Mouse (Mus musculus) thymus, postnatal 0 days (tissue): ENCODE results near the gene 3110040M04Rik. TPM values are rescaled to one million over a fixed set of nuclear protein-coding genes. Genes with fewer than 3 reads are reported as not detected.
"Not testable (repeated sequence)": the region's sequence is repeated elsewhere in the genome, so short reads cannot be mapped to it uniquely, and the experiment has no call there.

Source experiments
- DNase-seq: peaks from one replicate; pipeline ENCODE4 v3.0.0-alpha.2; 2015; ENCODE audit warnings: low spot score
- polyA plus RNA-seq: library from polyadenylated mRNA; unstranded; fragments of >200 nt; fragmentation: Nextera tagmentation; extraction: Ambion mirVana; gene quantifications from 2 replicates; pipeline ENCODE4 v1.2.1, GENCODE M21; 2015

3110040M04Rik gene
- polyA plus RNA-seq, 1 experiment from 2014 or later = not detected

DNA sequence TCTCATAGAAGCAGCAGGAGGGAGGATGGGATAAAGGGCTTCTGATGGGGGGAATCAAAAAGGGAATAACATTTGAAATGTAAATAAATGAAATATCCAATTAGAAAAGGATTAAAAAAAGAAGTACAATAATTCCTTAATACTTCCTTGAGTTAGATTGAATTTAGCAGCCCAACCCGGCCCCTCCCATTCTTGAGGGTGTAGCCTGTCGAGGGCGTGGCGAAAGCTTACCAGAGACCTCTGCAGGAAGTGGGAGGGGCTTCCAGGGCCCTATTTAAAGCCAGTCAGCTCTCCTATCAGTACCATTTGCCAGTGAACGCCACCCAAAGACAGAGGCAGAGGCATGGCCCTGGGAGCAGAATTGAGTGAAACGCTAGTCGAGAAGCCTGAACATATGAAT, 11.8 kb upstream of the 3110040M04Rik start, which contains the start of gene Gm8947:
TSS of gene Gm8947 (plus strand) at position 302 of the 400 bp plus-strand sequence.
- DNase-seq = not testable (repeated sequence)

DNA sequence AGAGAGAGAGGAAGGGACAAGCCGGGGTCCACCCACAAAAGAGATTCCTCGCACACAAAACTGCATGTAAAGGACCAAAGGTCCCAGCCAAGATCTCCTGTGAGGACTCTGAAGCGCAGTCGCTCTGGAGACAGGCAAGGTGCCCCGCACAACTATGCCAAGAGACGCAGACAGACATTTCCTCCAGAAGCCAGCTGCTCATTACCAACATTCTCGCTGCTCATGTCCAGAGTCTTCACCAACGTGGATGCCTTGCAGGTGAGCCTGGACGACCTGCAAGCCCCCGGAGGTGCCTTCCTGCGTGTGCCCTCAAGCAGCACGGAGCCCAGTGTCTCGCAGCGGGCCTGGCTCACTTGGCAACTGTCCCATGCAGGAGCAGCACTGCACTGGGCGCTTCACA, 11.2 kb upstream of the 3110040M04Rik start:
- not testable (repeated sequence) for DNase-seq

DNA sequence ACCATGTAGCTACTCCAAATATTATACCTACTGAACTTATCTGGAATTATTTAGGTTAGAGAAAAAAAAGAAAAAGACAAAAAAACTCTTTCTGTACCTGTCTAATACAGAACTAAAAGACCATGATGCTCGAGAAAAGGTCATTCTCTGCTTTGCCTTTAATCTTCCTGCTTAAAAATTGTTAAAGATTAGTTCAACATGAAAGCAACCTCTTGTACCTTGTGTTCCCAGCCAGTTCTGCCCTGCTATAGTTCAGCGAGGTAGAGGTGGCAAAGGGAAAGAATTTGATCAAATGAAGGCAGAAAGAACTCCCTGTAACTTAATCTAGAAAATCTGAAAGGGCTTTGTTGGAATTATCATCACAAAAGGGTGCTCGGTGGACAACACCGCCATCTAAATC, 7.9 kb upstream of the 3110040M04Rik start:
- not testable (repeated sequence) for DNase-seq

DNA sequence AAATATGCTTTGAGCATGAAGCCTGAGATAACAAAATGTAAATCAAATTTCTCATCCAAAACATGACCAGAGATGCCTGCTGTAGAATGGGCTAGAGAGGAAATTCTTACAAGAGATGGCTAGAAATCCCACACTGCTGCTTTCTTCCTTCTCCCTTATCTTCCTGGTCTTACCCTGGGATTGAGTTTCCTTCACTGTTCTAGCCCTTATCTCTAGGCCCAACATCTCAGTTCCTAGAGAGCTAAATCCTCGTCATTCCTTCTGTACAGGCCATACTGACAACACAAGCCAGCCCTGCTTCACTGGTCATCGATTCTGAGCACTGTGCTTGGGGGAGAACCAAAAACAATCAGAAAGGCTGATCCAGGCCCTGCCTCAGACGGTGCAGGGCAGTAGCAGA, 7.2 kb upstream of the 3110040M04Rik start:
- DNase-seq = not testable (repeated sequence)

DNA sequence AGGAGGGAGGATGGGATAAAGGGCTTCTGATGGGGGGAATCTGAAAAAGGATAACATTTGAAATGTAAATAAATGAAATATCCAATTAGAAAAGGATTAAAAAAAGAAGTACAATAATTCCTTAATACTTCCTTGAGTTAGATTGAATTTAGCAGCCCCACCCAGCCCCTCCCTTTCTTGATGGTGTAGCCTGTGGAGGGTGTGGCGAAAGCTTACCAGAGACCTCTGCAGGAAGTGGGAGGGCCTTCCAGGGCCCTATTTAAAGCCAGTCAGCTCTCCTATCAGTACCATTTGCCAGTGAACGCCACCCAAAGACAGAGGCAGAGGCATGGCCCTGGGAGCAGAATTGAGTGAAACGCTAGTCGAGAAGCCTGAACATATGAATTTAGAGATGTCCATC, 5.8 kb upstream of the 3110040M04Rik start, which contains the start of gene Gm47995:
TSS of gene Gm47995 (plus strand) at position 329 of the 400 bp plus-strand sequence.
- not testable (repeated sequence) for DNase-seq

DNA sequence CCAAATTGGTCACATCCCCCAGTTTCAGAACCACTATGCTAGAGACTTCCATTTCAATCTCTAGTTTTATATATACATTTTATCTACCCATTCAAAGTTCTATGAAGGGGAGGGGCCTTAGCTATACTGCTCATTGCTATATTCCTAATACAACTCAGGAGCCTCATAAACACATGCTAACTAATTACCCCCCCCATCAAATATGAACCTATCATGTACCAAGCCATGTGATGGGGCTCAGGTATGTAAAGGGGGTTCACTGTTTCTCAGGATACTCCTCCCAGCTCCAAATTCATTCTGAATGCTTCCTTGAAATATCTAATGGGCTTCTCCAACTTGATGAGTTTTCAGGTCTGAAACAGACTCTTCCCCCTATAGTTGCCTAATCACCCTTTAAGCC, 3.3 kb upstream of the 3110040M04Rik start:
- DNase-seq = not testable (repeated sequence)

DNA sequence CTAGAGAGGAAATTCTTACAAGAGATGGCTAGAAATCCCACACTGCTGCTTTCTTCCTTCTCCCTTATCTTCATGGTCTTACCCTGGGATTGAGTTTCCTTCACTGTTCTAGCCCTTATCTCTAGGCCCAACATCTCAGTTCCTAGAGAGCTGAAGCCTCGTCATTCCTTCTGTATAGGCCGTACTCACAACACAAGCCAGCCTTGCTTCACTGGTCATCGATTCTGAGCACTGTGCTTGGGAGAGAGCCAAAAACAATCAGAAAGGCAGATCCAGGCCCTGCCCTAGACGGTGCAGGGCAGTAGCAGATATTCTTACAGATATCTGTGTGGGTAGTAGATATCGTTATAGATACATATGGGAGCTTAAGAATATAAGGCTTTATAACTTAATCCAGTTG, 1.1 kb upstream of the 3110040M04Rik start:
- DNase-seq = not testable (repeated sequence)

DNA sequence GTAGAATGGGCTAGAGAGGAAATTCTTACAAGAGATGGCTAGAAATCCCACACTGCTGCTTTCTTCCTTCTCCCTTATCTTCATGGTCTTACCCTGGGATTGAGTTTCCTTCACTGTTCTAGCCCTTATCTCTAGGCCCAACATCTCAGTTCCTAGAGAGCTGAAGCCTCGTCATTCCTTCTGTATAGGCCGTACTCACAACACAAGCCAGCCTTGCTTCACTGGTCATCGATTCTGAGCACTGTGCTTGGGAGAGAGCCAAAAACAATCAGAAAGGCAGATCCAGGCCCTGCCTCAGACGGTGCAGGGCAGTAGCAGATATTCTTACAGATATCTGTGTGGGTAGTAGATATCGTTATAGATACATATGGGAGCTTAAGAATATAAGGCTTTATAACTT, 4.6 kb downstream of the 3110040M04Rik start:
- not testable (repeated sequence) for DNase-seq

DNA sequence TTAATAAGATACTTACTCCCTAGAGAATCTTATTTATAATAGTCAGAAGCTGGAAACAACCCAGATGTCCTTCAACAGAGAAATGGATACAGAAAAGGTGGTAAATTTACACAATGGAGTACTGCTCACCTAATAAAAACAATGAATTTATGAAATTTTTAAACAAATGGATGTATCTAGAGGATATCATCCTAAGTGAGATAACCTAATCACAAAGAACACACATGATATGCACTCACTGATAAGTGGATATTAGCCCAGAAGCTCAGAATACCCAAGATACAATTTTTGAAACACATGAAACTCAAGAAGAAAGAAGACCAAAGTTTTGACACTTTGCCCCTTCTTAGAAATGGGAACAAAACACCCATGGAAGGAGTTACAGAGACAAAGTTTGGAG, 5.0 kb downstream of the 3110040M04Rik start:
- not testable (repeated sequence) for DNase-seq

DNA sequence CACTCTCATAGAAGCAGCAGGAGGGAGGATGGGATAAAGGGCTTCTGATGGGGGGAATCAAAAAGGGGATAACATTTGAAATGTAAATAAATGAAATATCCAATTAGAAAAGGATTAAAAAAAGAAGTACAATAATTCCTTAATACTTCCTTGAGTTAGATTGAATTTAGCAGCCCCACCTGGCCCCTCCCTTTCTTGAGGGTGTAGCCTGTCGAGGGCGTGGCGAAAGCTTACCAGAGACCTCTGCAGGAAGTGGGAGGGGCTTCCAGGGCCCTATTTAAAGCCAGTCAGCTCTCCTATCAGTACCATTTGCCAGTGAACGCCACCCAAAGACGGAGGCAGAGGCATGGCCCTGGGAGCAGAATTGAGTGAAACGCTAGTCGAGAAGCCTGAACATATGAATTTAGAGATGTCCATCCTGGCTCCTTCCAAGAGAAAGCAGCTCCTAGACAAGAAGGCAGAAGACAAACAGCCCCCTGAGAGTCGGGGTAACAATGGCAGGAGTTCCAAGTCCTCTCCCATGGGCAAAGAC, 6.0 kb downstream of the 3110040M04Rik start, which contains the start of gene Gm47996:
TSS of gene Gm47996 (plus strand) at position 308 of the 532 bp plus-strand sequence.
- not testable (repeated sequence) for DNase-seq

DNA sequence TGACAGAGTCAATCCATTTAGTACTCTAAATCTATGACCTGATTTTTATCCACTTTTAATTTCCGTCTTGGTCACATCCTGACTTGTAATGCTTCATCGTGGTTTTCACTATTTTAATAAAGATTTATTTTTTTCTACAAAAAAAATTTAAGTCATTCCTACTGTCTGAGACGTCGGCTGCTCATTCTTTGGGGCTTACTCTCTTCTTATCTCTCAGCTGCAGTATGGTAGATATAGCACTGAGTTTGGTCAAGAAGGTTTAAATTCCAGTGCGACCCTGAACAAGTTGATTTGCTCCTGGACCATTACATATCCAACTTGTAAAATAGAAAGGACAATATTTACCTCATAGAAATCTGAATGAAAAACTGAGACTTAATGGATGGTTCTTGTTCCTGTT, 7.7 kb downstream of the 3110040M04Rik start:
- not testable (repeated sequence) for DNase-seq

DNA sequence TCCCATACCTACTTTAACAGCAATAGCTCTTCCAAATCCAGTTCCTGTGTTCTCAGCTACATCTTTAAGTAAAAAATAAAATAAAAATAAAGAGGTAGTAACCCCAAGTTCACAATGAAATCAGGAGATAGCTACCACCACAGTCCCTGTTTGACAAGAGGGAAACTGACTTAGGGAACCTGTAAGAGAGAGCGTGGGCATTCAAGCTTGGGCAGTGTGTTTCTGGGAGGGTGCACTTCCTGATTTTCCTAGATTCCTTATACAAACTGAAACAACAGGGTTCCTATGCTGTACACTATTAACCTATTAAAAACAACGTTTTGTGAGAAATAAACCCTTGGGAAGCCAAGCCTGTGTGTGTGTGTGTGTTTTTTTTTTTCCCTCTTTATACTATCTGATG, 10.9 kb downstream of the 3110040M04Rik start:
- no peak for DNase-seq

DNA sequence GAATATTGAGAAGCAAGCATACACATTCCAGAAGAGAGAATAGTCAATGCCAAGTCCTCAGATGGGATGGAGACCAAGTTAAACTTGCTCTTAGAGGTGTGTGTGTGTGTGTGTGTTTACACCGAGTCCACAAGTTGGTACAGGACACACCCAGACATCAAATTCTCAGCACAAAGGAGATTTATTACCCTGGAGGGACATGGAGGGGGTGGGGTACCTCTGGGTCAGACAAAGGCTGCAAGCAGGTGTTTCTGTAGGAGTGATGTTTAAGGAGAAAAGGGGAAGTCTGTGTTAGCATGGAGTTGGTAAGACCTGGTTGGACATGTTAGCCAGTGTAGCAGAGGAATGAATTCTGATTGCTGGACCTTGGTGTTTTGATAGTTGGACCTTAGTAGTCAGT, 12.1 kb downstream of the 3110040M04Rik start:
- DNase-seq = no peak

DNA sequence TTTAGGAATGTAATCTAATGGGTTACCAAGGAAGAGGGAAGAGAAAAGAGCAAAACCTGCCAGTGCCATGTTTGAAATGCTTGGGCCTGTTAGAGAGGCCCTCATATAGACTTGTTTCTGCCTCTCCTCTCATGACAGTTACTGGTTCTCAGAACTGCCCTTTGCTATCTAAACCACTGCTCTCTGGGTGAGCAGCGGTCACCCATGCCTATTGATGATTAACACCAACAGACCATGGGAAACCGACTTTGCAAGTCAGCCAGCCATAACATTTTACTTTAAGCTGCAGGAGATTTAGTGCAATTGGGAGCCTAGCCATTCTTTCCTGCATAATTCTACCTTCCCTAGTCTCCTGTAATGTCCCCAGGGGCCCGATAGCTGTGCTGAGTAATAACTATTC, 12.5 kb downstream of the 3110040M04Rik start:
- DNase-seq = no peak

DNA sequence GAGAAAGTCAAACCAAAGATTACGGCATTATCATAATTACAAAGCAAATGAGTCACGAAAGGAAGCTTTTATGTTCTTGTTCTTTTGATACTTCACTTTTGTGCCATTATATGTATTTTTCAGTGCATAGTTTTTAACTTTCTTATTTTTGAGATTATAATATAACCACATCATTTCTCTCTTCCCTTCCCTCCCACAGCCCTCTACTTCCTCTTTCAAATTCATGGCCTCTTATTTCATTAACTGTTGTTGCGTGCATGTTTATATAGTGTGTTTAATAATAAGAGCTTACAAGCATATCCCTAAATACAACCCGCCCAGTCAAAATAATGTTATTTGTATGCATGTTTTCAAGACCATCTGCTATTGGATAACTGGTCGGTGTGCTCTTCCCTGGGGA, 15.1 kb downstream of the 3110040M04Rik start:
- DNase-seq = no peak

DNA sequence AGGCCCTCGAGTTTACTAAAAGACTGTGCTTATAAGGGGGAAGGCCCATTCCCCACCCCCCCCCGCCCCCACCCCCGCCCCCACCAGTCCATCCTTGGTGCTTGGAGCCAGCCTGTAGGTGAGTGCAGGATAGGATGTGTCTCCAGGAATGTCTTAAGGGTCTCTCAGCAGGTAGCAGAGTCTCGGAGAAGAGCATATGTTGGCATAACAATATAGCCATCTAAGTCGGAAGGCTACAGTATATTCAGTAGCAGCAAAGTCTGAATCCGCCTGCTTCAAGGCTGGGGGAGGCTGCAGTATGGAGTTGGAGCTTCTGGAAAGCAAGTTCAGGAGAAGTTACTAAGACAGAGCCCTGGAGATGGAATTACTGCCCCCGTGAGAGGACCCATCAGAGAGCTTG, 16.2 kb downstream of the 3110040M04Rik start:
- no peak for DNase-seq

DNA sequence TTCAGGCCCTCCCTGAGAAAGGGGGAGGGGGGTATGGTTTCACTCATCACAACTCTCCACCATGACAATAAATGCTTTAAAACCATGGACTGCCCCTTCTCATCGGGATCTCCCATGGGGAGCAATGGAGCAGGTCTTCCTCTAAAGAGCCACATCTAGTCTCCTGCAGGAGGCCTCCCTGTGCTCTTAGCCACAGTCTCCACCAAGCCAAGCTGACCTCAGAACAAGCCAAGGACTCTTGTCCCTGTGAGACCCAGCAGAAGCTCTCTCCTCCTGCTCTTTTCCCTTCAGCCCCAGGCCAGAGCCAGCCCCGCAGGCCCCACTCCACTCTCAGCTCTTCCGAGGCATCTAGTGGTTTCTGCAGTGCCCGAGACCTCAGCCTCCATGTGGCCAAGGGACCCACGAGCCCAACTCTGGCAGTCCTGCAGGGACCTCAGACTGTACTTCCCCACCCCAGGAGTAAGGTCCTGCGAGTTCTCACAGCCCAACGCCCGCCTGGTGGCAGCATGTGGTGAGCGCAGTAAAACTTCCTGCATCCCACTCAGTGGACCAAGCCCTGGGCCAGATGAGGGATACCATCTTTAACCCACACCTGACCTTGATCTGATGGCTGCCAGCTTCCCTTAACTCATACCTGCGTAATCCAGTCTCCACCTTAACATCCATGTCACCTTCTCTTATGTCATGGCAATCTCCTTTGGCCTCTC, 18.8 kb downstream of the 3110040M04Rik start:
- no peak for DNase-seq

DNA sequence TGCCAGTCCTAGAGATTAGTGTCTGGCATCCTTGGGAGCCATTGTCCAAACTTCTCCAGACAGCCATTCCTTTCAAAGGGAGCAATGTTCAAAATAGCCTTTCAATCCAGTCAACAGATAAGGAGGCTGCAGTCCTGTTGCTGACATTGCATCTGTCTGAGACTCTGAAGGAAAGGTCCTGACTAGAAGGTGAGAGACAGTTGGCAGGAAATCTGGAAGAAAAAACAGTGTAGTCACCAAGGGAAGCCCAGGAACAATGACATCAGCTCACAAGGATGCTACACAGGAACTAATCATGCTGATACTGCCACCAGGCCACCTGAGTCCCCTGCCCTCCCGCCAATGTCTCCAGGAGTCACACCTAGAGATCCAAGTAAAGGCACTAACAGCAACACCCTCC, 19.5 kb downstream of the 3110040M04Rik start:
- no peak for DNase-seq

DNA sequence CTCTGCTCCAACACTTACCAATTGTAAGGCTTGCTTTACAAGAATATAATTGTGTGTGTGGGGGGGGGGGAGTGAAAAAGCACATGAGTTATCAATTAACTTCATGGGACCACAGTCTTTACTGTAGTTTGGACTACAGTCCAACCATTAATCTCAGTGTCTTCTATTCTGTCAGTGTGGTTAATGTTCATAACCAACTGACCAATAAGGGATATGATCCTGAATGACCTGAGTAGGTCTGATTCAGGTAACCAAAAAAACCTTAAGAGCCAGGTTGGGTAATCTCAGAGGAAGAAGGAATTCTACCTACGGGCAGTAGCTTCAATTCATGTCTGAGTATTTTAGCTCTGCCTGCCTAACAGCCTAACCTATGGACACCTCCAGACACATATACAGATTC, 20.6 kb downstream of the 3110040M04Rik start:
- no peak for DNase-seq

DNA sequence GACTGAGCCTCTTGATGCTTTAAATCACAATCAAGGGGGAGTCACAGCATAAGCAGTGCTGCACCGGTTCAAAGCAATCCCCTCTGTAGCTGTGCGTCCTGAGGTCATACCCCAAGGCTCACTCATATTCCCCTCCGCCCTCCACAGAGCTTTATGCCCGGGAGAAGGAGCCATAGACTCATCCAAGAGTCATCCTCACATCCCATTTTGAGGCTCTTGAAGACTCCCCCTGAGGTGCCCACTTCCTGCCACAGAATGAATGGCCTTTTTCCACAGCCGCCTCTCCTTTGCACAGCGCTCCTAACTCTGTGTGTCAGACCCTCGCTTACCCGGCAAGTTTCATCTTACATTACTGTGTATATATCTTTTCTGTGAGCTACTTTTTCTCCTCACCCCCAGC, 23.6 kb downstream of the 3110040M04Rik start:
- no peak for DNase-seq

DNA sequence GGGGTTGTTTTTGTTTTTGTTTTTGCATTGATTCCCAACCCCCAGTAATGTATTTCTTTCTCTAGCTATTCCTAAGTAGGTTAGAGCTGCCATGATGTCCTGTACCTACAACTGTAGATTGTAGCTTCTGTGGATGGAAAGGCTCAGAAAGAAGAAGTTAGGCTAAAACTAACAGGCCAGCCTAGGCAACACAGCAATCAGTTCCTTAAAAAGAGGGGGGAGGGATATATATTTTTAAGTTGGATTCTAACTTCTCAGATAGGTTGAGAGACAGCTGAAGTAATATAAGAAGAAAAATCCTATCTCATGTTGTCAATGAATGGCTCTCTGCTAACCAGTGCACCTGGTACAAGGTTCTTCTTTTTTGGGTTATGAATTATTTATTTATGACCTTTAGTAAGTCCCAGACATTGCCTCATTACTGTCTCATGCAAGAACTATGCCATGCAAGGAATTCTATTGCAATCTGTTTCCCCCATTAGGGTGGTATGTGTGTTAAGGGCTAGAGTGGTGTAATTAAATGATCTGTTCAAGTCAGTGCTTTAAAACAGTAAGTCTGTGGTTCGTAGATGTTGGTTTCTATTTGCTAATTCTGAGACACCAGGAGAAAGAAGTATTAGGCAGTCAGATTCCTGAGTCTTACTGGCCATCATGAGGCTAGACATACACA, 24.5 kb downstream of the 3110040M04Rik start:
- DNase-seq = no peak

DNA sequence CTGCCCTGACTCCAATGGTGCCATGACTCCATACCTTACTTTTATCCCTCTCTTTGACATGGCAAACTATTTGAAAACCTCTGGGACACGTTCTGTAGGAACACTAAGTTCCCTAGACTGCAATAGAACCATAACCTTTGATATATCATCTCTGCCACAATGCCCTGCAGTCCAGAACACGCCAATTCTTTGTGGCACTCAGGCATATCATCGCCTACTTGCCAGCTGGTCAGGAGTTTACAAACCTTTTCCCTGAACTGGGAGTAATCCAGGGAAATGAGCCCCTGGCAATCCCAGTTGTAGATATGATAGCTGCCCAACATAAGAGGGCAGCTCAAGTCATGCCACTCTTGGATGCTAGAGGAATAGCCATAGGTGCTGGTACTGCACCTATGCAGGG, 28.4 kb downstream of the 3110040M04Rik start:
- no peak for DNase-seq
